Mouse (Mus musculus) T-helper 2 cell (primary cell): ENCODE measurements around the gene Fev.

ENCODE experiments used
- in situ Hi-C: fragments of 300-600 bp; cut with MboI, MseI; formaldehyde crosslinking; loops from one replicate; pipeline ENCODE4 v1.15.1; 2025; ENCODE audit warnings: high pct_unique_total_duplicates

Gene Fev

GRCm38 (mm10) chr1:74880785-74881360, 4.3 kb downstream of the Fev start:
- in situ Hi-C loops, result no loop called here

DNA sequence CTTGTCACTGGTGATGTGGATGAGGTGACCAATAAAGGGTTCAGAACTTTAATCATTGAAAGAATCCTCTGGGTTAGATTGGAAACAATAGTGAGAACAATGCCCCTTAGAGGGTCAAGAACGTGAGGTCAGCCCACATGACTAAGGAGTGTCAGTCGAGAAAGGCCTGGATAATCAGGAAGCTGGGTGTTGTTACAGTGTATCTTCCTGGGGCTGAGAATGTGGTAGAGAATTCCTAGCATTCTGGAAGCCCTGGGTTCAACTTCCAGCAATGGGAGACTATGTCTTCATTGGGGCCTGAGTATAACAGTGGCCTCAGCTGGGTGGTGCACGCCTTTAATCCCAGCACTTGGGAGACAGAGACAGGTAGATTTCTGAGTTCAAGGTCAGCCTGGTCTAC, 8.0 kb downstream of the Fev start:
- in situ Hi-C loops, result no loop called here

DNA sequence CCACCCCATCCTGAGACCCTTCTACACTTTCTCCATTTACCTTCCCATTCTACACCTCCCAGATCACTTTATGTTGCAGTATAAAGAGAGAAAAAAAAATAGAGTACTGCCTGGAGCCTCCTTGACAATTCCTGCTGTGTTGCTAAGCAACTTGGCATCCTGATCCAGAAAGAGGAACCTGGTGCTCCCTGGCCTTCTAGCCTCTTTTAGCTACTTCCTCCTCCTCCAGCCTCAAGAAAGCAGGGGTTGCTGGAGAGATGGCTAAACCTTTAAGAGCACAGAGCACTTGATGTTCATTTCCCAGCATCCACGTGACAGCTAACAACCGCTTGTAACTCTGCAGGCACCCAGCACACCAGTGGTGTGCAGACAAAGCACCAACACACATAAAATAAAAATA, 13.0 kb downstream of the Fev start:
- in situ Hi-C loops, result no loop called here

- in situ Hi-C loops, result no loop called here
Observed at GRCm38 (mm10) chr1:74861783-74862182, 23.4 kb downstream of the Fev start.

GRCm38 (mm10) chr1:74859223-74859984, 25.8 kb downstream of the Fev start:
- in situ Hi-C loops, result no loop called here

DNA sequence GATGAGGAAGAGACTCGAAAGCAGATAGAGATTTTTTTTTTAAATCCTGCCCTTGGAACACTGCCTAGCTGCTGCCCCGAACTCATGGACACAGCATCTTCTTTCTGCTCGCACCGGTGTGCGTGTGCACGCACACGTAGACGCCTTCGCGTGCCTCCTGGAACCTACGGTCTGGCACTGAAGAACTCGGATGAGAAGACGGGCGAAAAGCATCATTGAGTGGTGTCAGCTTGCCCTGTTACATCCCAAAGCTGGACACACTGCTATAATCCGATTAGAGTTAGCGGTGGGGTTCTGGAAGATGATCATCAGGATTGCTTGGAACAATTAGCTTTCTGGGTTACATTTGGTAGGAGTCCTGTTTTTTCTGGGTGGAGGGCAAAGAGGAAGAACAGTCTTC, 26.4 kb downstream of the Fev start:
- in situ Hi-C loops, result no loop called here

DNA sequence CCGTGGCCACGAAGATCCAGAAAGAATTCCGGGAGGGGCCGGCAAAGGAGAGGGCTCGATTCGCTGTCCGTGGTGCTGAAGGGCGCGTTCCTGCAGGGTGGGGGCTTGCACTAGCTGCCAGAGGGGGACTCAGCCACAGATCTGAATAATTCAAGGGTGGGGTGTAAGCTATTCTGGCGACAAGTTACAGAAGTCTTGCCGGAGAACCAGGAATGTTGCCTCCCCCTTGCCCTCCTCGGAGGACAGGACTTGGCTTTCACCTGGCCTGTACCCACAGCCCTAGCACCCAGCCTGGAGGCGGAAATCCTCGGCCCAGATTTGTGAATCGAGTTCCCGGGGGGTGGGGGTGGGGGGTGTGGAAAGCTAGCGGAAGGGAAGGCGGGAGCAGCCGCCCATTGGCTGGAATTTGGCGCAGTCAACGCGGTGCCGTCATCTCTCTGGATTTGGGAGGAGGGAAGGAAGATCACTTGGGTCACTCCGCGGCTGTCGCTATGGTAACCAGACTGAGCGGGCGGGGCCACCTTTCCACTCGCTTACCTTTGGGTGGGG, 27.0 kb downstream of the Fev start:
- in situ Hi-C loops, result no loop called here

DNA sequence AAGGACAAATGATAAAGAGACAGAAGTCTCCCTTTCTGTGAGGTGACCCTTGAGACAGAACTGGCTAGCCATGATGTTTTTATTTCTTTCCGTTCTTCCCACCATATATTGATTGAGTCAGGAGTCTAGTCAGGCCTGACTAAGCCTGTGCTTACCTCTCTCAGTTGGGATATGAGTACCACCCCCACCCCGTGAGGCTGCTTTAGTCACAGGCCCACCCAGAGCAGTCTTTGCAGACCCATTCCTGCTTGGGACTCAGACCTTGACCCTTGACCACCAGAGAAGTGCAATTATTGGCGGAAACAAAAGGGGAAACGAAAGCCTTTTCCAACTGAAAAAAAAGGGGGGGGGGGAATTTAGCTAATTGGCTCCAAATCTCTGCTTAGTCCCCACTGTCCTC, 27.5 kb downstream of the Fev start:
- in situ Hi-C loops, result no loop called here

GRCm38 (mm10) chr1:74857201-74857600, 28.0 kb downstream of the Fev start:
- in situ Hi-C loops, result no loop called here

- in situ Hi-C loops, result no loop called here
Observed at GRCm38 (mm10) chr1:74856791-74857190, 28.4 kb downstream of the Fev start.

- in situ Hi-C loops, result no loop called here
Observed at GRCm38 (mm10) chr1:74856439-74856720, 28.8 kb downstream of the Fev start.

GRCm38 (mm10) chr1:74855651-74856438, 29.4 kb downstream of the Fev start:
- in situ Hi-C loops, result no loop called here

GRCm38 (mm10) chr1:74855156-74855555, 30.1 kb downstream of the Fev start:
- in situ Hi-C loops, result no loop called here

- in situ Hi-C loops, result no loop called here
Observed at GRCm38 (mm10) chr1:74854306-74855056, 30.7 kb downstream of the Fev start, which contains the start of gene Cdk5r2. Gene Cdk5r2, plus strand, starts transcription at chr1:74854934.

DNA sequence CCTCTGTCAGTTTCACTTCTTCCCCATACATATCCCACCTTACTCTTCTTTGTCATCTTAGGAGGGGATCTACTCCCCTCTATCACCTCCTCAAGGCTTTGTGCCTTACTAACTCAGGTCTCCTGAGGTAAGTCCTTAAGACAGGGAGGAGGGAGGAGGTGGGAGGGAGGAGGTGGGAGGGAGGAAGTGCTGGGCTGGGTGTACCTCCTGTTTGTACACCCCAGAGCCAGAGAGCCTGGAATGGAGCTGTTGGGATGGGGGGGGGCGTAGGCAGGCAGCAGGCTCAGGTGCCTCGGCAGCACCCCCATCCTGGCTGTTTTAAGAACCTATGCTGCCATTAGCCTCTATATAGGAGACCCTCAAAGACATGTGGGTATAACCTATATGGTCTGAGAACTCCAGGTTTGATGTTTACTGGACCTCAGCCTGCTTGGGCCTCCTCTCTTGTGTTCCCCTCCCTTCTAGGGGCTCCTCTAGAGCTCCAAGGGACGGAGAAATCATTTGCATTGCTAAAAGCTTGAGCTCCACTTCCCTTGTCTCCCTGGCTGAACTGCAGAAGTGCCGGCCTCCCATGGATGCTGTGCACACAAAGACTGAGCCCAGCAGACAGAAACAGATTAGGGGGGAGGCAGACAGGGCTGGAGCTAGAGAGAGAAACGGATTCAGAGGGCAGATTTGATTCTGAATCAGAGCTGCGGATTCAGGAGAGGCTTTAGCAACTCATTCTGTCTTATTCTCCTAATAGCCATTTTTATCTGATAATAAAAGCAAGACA, 34.0 kb downstream of the Fev start:
- in situ Hi-C loops, result no loop called here

DNA sequence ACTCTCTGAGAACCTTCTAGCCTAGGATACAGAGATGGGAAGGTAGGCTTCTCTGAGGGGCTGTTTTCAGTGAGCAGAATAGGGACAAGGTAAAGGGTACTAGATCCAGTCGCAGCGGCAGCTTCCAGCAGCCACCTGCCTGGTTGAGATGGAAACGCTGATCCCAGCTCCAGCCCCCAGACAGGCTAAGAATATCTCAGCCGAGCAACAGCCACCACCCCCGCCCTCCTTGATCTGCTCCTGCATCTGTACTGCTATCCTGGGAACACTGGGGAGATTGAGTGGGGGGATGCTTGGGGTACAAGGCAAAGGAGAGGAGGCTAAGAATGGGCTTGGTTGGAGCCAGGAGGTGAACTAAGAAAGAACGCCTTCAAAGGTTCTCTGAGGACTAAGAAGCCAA, 35.0 kb downstream of the Fev start:
- in situ Hi-C loops, result no loop called here

DNA sequence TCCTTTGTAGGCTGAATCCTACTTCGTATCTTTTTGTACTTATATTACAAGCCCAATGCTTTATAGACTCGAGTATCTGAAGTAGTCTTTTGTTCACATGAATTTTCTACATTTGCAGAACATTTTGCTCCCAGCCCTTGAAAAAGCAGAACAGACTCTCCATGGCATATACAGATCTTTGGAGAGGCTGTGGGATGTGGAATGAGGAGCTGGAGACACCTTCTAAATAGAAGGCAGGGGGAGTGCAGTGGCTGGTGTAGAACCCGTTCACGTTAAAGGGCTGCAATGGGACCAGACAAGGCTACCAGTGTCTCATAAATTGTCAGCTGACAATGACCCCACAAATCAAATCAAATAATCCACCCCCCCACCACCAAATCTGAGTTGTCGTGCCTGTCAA, 36.3 kb downstream of the Fev start:
- in situ Hi-C loops, result no loop called here

GRCm38 (mm10) chr1:74846341-74846740, 38.9 kb downstream of the Fev start:
- in situ Hi-C loops, result no loop called here

DNA sequence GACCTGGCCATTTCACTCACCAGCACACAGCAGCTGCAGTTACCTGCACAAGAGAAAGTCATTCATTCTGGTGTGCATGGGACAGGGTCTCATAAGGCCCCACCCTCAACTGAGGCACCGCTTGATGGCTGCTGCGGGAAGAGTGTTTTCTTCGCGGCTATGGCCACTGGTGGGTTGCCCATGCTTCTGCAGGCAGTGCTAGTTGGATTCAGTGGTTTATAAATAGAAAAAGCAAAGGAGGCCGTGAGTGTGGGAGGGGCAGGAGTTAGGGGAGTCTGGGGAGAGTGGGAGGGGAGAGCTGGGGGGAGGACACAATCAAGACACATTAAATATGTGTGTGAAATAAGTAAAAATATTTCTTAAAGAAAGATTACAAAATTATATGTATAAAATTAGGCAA, 42.1 kb downstream of the Fev start:
- in situ Hi-C loops, result no loop called here

GRCm38 (mm10) chr1:74833255-74833654, 52.0 kb downstream of the Fev start:
- in situ Hi-C loops, result no loop called here
